Mouse (Mus musculus) right cerebral cortex, postnatal 14 days (tissue): ENCODE data around the gene Peli1.
A peak's percentile ranks its signal among the peaks of the same experiment; 100 is the strongest.

Source experiments
- DNase-seq: peaks from one replicate; pipeline ENCODE4 v3.0.0; 2022

Peli1 gene

DNA sequence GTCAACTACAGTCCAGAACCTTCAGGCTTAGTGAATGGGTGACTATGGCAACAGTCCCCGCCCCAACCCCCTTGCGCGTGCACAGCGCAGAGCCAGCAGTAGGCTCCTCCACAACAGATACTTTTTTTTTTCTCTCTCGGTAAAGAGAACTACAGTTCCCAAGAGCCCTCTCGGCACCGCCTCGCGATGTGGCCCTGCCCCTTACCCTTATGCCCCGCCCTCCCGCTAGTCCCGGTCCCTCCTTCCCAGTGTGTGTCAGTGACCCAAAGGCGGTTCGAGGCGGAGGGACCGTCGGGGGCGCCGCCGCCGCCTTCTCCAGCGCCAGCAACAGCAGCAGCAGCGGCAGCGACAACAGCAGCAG is at the start of gene Peli1:
Gene Peli1 (plus strand): TSS at position 225 of the 361 bp plus-strand sequence.
- DNase-seq: peak; percentile 96

DNA sequence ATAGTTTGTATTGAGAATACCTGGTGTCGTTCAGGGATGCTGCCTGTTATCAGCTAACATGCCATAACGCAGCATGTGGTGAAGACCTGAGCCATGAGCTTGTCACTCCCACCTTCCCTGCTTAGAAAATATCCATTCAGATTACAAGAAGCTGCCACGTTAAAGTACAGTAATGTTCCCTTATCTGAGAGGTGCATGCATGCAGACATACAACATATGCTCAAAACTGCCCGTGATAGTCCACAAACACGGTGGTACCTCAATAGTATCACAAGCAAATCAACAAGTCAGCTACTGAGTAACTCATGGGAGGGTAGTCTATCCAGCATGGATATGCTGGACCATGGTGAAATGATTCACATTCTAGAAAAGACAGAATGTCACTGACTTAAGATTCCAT is 48.5 kb upstream of the Peli1 start:
- no peak for DNase-seq

- DNase-seq: no peak
Observed at GRCm38 (mm10) chr11:21046188-21046587, 44.9 kb upstream of the Peli1 start.

DNA sequence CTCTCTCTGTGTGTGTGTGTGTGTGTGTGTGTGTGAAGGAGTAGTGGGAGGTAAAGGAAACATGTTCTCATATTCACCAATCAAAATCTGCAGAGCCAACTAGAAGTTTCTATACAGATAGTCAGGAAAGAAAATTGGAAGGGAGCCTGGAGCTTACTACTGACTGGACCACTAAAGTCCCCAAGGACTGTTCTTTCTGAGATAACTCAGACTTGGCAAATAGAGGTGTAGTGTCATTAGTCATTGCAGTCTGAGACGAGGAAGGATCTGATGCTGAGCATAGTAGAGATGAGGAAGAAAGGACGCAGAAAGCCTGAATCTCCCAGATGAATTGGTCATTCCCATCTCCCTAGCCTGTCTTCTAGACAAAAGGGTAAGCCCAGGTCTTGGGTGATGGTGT is 43.2 kb upstream of the Peli1 start:
- no peak for DNase-seq

DNA sequence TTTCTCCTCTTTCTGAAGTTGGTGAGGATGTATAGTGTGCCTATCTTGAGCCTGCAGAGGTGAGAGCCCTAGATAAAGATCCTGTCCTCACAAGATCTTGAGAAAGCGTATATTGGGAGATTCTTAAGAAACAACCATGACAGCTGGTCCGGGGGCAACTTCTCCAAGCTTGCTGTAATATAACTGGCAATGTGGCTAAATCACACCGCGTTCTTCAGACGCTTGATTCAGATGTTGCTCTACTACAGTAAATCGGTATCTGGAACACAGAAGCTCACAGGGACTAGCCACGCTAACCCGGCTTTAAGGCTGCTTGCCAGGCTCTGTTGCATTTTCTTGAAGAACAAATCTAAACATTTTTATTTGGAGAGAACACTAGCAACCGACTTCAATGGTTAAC is 39.4 kb upstream of the Peli1 start:
- DNase-seq: peak; percentile 10

DNA sequence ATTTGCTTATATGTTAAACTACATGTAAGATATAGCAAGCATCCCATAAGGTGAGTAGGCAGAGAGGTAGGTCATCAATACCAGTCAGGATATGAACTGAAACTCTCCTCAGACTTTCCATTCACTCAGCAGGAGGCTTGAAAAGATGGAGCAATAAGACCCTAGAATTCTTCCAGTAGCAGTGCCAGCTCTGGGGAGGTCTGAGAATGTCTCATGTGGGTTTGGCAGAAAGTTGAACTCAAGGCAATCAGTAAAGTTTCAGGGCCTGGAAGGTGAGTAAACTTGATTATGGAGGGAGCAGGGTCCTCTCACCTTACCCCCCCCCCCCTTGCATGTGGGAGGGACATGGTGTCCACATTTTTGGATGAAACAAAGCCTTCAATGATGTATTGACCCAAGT is 36.5 kb upstream of the Peli1 start:
- no peak for DNase-seq

GRCm38 (mm10) chr11:21056109-21056850 is 34.8 kb upstream of the Peli1 start:
- no peak for DNase-seq

- DNase-seq: no peak
Observed at GRCm38 (mm10) chr11:21057511-21058414, 33.3 kb upstream of the Peli1 start.

DNA sequence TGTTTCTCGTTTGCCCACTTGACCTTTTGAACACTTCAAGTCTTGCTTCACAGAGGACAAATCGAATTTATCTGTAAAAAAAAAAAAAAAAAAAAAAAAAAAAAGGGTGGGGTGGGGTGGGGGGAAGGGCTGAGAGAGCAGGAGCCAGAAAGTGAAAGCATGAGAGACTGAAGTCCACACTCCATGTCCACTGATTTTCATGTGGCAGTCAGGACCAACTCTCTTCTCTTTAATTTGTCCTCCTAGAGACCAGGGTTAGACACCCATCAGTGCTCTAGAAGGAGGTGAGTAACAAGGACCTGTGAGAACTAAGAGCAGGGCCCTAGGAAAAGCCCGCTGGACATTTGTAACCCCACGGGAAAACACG is 32.7 kb upstream of the Peli1 start:
- no peak for DNase-seq

DNA sequence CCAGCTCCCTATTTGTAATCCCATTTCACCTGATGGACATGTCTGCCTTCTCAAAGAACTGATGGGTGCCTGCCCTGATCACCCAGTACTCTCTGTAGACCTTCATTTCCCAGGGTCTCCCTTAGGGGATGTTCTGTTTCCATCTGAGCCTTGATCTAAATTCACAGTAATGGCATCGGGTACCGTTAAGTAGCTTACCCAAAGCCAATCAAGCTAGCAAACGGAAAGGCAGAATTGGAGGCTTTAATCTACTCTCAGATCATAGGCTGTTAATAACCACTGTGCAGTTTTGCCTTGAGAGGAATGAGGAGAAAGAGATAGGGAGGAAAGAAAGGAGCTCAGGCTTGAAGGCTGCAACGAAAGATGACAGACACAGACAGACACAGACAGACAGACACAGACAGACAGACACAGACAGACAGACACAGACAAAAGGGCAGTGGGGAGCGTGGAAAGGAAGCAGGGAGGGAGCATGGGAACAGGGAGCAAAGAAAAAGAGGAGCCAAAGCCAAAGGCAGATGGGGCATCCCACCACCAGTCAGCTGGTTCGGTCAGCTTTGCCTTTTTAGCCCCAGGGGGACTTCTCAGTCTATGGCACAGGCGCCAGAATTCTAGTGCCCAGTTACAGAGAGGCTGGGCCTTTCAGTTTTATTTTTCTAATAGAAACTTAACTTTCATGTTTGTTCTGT is 30.6 kb upstream of the Peli1 start:
- DNase-seq: no peak

DNA sequence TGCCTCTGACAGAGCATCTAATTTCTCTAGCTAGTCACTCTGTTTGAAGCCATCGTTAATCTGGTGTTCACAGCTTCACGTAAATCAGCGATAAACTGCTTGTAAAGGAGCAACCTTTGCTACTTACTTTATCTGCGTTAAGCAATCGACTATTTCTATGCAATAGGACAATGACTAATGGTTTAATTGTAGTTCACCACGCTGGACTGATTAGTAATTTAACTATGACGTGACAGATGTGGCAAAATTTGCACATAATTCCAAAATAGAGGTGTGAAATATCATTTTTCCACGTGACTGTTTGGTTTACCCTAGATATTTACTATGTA is 30.1 kb upstream of the Peli1 start:
- no peak for DNase-seq

- no peak for DNase-seq
Observed at GRCm38 (mm10) chr11:21061431-21061830, 29.7 kb upstream of the Peli1 start.

DNA sequence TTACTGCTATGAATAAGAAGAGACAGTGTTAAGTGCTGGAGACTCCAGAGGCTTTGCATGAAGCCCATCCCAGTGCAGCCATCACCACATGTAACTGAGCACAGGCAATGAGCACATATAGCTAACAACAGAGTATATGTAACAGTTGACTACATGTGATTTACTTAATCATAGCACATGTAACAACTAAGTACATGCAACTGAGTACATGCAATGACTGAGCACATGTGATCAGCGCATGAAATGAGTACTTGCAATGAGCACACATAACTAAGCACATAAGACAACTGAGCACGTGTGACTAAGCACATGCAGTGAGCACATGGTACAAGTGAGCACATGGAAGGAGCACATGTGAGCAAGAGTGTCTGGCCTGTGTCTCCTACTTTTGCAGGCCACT is 29.0 kb upstream of the Peli1 start:
- DNase-seq: no peak

DNA sequence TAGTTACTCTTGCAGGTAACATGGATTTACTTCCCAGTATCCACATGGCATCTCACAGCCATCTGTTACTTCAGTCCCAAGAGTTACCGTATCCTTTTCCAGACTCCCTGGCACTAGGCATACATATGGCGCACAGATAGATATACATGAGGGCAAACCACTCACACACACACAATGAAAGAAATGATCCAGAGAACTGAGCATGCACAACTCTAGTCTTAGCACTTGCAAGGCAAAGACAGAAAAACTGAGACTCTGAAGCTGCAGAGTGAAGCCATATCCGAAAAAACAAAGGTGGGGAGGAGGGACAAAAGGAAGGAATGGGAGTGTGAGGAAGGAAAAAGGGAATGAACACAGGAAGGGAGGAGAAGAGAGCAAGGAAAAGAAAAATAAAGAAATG is 27.8 kb upstream of the Peli1 start:
- DNase-seq: no peak

DNA sequence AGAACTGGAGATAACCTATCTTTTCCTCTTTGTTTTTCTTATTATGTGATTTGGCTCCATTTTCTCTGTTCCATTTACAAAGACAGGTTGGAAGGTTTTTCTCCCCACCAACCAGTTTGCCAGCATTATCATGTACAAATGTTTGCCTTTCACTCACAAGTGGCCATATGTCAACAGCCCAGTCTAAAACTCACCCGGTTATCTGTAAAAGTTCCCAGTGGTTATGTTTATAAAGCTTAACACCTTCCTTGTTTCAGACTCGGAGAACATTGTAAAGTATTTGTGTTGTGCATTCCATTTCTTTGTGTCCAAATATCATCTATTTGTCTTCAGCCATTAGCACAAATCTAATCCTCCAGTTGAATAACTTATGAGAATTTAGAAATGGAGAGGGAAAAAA is 11.7 kb upstream of the Peli1 start:
- no peak for DNase-seq

- no peak for DNase-seq
Observed at GRCm38 (mm10) chr11:21079851-21080362, 11.2 kb upstream of the Peli1 start.

DNA sequence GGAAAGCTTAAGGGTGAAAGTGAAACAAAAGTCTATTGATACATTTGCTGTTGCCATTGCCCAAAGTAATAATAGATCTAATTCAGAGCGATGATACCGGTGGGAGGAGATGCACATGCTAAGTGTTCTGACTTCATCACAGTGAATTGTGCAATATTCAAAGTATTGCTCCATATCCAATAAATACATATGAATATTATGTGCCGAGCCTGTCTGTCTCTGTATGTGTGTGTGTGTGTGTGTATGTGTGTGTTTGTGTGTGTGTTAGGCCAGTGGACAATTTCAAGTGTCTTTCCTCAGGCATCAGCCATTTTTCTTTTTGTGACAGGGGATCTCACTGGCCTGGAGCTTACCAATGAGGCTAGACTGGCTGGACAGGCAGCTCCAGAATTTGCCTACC is 9.9 kb upstream of the Peli1 start:
- DNase-seq: no peak

GRCm38 (mm10) chr11:21082711-21083110 is 8.4 kb upstream of the Peli1 start:
- DNase-seq: no peak

DNA sequence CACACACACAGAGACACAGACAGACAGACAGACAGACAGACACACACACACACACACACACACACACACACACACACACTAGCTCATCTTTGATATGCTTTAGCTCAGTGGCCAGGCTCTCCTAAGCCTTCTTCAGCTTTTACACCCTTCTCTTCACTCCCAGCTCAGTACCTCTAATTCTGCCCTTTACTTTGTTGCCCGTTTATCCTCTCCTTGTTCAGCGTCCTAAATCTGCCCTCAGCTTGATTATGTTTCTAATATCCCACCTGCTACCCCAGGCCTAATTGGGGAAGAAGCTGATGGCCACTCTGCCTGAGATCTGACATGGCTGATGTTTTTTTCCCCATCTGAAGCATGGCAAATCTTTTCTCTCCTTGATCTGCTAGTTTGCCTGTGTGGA is 2.7 kb upstream of the Peli1 start:
- no peak for DNase-seq

DNA sequence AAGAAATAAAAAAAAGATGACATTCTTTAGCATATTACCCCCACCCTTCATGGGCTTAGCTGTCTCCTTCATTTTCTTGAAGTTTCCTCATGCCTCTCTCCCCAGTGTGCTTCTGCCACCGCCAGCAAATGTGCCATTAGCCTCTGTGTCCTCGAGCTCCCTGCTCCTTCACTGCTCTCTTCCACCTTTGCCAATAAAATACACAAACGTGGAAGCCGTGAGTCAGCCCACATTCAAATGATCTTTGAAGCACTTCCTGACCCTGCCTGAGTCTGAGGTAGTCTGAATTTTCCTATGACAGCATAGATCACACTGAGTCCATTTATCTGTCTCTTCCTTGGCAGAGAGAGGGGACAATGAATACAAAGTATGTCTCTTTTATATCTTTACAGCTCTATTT is 1.5 kb upstream of the Peli1 start:
- DNase-seq: no peak

DNA sequence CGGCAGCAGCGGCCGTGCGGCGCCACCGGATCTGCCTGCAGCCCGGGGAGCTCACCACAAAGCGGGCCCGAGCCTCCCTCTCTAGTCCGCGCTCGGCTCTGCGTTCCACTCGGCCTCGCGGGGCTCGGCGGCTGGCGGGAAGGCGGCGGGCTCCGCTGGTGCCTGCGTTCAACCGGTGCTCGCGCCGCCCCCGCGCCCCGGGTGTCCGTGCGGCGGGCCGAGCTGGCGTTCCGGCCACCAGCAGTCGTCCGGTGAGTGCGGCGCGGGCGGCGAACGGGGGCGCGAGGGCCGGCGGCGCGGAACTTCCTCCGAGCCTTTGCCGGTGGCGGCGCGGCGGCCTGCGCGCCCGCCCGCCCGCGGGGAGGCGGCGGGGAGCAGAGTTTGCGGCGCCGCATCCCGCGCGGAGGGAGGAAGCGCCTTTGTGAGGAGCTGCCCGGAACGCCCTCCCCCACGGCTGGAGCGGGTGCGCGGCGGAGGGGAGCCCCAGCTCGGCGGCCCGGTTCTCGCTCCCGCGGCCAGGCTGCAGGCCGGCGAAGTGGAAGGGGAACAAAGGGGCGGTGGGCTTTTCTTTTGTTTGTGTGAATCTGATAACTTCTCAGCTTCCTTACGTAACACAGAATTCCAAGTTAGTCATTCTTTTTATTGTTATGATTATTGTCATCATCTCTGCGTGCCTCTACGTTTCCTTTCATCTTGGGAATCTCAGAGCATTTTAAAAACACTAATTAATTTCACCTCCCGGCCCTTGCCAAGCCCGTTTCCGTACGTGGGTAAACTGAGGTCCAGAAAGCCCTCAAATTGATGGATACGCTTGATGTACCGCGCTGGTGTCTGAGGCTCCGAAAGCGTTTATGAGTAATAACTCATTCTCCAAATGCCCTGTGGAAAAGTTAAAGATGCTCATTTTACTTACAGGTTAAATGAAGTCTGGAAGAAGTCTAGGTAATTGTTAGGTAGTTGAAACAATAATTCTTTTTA is 626 bp downstream of the Peli1 start:
- peak; percentile 70 for DNase-seq

GRCm38 (mm10) chr11:21092621-21093020 is 1.5 kb downstream of the Peli1 start:
- DNase-seq: no peak
